Mouse (Mus musculus) embryo, embryonic 9.5 days (tissue): Measurements from ENCODE around the gene Milr1.
"Not testable (repeated sequence)": the region's sequence is repeated elsewhere in the genome, so short reads cannot be mapped to it uniquely, and the experiment has no call there.

ENCODE experiments used
- DNase-seq: peaks from one replicate; pipeline ENCODE4 v3.0.0-alpha.2; 2017; ENCODE audit errors: extremely low spot score

Gene Milr1

DNA sequence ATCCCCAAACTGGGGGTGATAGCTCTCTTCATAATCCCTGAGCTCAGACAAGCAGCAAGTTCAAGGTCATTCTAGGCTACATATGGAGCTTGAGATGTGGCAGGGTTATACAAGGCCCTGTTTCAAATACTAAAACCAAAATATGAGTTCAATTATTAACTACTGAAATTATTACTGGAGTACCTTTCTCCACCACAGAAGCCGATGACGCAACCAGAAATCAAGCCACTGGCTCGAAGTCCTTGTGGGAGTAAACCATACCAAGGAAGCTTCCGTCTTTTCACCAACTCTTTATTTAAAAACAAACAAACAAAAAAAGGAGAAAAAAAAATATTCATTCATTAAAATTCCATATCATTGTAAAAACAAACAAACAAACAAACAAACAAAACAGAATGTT, 25.9 kb downstream of the Milr1 start:
- DNase-seq, result no peak

DNA sequence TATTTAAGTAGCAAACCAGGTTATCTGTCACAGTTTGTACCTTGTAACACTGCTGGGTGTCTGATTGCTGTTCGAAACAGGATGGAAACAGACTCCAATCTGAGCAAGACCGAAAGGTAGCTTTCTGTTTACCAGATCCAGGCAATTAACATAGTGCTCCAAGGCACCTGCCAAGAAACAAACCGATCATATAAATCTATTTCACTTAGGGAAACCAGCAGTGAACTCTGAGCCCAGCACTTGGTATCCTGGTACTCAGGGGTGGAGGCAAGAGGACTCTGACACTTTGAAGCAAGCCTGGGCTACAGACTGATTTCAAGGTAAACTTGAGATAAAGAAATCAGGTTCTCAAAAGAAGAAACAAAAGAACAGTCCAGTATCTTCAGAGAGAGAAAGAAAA, 26.4 kb downstream of the Milr1 start:
- DNase-seq, result no peak

DNA sequence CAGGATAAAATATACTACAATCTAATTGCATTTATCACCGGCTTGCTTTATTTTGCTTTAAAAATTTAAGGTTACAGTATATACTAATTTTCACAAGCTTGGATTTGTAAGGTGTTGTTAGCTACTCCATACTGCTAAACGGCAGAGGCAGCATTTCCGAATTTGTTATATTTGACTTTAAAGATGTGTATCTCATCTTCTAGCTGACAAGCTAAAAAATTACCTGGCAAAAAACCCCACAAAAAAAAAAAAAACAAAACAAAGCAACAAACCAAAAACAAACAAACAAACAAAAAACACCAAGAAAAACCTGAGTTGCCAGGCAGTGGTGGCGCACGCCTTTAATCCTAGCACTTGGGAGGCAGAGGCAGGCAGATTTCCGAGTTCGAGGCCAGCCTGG, 27.1 kb downstream of the Milr1 start:
- no peak for DNase-seq

DNA sequence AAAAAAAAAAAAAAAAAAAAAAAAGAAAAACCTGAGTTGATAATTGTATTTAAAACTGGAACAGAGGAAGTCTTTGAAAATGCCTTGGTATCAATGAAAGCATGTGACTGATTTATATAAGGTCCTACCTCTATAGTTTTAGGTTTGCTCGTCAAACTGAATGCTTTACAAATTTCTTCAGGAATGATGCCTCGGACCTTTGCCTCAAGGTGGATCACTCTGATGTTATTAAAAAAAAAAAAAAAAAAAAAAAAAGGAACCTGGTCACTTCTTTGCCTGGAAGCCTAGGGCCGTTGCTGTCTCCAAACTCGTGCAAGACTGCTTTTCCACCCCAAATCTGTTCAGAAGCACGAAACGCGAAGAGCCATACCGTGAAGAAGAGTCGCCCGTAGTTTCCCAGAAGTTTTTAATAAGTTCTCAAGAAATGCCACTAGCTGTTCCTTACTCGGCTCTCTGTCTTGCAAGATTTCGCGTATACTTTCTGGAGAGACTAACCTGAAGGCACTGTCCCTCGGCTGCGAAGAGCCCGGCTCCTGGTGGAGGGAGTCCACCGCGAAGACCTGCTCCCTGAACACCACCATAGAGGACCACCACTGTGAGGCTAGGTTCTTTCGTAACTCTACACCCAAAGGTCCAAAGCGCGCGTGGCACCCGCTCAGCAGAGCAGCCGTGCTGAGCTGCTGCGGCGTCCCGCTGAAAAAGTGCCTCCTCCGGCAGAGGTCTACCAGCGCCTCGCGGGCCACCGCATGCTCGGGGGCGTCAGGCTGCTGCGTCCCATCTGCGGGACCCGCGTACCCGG, 27.8 kb downstream of the Milr1 start:
- no peak for DNase-seq

DNA sequence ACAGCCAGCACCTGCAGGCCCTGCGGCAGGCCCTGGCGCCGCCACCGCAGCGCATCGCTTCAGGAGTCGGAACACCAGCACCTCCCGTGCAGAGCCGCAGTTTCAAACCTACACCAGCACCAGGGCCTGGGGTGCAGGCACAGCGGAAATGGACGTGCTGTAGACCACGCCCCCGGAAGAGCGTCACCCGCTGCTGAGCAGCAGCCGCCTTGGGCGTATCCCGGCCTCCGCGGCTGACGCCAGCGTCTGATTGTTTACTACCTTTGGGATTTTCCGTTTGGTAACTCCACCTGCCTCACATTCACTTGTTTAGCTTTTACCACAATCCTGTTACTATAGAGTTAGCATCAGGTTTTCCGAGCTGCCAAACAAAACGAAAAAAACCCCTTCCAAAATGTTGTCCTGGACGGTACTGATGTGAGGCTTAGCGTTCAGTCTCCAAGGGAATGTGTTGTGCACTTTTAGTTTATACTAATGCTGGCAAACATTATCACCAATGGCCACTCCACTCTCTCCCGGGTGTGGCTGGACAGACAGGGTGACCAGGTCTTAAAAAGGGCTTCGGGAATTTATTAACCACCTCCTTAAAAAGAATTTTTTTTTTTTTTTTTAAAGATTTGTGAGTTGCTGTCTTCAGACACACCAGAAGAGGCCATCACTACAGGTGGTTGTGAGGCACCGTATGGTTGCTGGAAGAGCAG, 28.5 kb downstream of the Milr1 start, which contains the start of gene Polg2:
Polg2 (minus strand) TSS at position 150 of the 701 bp plus-strand sequence.
- peak; percentile 92 for DNase-seq

DNA sequence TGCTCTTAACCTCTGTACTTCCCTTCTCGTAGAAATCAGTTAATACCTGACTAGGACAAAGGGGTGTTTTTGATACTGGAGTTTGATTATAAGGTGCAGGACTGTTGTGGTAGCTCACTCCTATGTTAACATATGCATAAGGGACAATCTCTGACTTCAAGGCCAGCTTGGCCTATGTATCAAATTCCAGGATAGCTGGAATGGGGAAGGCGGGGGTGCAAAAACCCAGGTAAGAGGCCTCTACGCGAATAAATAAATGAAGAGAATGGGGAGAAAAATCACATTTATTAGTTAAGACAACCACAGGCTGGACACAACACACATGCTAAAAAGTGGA, 29.0 kb downstream of the Milr1 start:
- DNase-seq, result peak; percentile 28

DNA sequence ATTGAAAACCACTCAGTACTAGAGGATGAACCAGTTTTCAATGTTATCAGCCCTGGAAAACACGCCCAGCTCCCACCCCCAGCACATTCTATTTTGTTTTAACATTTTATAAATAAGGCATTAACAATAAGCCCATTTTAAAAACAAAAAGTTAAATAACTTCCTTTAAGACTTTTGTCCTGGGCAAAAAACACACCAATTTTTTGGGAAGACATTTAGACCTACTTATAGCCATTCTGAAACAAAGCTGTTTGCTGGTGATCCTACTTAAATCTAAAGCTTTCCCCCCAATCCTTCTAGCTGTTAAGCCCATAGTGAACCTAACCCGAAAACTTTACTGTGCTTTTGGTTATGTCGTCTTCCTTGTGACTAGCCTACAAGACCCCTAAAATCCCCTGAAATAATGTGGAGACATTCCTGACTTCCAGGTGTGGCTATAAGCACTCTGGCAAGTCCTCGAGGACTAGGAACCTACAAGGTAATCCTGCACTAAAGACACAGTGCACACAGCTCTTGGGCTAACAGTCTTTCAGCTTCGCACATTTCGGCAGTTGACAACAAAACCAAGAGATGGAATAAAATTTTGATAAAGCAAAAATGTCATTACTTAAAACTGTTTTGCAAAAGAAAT, 29.7 kb downstream of the Milr1 start:
- no peak for DNase-seq

DNA sequence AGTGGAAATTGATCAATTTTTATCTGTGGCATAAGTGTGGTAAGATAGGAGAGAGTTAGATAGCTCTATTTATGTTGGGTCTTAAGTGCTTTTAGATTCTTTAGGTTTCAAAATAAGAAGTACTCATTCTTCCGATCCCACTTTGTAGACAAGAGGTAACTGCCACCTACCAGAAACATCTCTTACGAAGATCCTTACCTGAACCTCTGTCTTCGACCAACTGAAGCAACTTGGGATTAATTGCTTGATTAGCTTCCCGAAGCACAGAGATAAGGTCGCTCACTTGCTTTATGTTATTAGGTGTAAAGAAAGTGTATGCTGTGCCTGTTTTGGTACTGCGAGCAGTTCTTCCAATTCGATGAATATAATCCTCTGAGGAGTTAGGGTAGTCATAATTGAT, 31.2 kb downstream of the Milr1 start:
- not testable (repeated sequence) for DNase-seq

DNA sequence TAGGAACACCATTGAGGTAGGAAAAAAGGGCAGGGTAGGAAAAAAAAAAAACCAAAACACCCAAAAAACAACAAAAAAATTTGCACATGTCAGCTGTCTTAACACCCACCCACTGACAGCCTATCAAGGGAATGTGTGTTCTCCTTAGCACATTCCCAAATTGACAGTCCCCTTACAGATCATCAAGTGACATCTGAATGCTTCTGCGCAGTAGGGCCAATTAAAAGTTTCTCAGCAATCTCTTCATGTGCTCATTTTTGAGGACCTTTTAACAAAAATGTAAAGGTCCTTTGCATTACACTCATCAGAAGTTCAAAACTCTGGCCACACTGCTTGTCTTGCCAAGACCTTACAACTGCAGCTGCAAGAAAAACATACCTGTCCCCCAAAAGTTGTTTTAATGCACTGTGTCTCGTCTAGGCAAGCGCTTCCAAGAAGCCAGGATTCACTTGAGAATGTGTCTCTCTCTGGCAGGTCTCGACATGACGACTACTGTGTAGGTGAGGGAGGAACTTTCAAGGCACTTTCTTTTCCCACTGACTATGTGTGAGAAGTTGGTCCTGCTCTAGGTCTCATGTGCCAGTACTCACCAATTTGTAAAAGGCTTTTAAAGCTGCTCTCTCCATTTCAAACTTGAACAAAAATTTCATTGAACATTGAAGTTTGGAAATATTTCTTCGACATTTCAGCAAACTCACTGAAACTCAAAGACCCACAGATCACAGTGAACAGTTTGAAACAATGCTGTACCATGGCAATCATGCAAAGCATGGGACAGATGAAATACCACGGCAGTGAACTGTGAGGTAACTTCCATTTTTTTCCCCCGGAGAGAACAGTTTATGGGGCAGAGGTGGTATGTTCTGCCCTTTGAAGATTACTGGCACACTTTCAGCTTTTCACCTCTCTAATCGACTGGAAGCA, 32.1 kb downstream of the Milr1 start:
- DNase-seq, result no peak

DNA sequence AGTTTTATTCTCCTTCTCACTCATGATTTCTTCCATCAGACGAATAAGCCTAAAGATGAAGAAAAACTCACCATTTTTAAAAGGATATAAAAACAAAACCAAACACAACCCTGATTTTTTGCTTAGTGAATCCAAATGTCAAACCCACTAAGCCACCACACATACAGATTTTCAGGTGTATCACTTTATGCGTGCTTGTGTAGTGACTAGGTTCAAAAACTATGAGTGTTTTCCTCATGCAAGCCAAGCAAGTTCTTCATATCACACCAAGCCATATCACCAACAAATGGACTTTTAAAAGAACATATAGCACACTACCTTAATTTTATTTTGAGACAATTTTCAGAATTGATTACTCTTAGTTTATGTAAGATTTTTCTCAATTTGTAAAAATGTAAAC, 33.5 kb downstream of the Milr1 start:
- DNase-seq, result no peak

DNA sequence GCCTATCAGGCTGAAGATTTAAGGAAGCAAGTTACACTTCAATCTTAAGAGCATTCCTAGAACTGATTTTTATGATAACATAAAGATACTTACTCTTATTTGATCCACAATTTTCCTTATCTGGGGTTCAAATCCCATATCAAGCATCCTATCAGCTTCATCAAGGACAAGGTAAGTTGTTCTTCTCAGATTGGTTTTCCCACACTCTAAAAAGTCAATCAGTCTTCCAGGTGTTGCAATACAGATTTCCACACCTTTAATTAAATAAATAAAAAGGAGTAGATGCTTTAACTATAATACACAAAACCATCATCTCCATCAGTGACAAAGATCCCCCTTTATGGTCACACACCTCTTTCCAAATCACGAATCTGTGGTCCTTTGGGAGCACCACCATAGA, 34.0 kb downstream of the Milr1 start:
- no peak for DNase-seq

DNA sequence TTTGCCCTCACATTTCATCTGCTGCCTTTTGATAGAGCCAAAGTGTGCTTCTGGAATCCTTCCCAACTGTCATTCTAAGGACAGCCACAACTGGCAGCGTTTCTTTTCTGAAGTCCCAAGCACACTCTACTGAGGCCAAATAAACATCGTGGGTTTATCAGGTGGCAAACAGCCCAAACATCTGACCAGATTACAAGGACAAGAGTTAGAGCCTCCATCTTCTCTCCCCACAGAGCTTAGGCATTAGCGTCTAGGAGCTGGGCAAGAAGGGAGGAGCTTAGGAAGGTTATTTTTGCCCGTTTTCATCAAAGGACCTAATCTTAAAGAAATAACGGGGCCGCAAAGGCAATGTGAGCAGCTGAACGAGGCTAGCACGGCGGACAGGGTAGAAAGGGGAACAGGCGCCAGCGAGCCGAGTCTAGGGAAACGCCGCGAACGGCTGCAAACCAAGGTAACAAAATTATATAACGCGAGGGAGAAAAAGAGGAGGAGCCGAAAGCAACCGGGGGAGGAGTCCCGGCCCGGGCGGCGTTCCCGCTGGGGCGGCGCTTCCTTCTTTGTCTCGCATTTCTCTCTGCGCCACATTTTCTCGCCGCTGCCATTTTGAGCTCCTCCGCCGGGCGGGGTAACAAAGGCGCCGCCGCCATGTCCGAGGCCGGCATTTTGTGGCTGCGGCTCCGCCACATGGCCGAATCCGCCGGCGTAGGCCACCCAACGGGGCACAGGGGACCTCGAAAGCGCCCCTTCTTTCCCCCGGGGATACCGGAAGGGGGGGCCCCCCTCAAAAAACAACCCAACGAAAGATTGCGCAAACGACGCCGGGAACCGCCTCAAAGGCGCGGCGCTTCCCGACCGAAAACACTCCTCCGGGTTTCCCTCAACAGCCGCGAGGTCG, 36.4 kb downstream of the Milr1 start:
- peak; percentile 79 for DNase-seq

DNA sequence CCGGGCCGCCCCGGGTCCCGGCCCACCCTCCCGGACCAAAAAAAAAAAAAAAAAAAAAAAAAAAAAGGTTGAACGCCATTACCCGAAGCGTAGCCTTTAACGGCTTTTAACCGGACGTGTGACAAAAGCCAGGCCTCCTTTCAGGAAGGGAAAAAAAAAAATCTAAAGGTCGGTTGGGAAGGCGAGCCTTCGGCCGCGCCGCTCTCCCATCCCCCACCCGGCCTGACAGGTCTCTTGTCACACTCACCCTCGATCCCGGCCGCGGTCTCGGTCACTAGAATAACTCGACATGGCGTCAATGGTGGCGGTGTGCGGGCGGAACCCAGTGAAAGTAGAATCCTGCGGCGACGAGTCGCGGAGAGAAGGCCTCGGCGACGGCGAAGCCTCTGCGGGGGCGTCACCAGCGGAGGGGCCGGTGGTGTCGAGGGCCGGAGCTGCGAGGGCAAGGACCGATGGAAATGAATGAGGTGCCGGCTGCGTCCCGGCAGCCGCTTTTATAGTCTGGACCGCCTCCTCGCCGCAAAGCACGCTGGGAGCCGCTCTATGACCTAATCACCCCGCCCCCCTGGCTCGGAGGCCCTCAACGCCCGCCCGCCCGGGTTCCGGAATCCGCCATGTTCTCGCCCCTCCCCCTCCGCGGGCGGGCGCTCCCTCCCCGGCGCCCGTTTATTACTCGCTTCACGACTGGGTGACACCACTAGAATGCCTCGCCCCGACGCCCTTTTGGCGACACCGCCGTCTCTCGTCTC, 37.2 kb downstream of the Milr1 start:
- DNase-seq, result peak; percentile 99

DNA sequence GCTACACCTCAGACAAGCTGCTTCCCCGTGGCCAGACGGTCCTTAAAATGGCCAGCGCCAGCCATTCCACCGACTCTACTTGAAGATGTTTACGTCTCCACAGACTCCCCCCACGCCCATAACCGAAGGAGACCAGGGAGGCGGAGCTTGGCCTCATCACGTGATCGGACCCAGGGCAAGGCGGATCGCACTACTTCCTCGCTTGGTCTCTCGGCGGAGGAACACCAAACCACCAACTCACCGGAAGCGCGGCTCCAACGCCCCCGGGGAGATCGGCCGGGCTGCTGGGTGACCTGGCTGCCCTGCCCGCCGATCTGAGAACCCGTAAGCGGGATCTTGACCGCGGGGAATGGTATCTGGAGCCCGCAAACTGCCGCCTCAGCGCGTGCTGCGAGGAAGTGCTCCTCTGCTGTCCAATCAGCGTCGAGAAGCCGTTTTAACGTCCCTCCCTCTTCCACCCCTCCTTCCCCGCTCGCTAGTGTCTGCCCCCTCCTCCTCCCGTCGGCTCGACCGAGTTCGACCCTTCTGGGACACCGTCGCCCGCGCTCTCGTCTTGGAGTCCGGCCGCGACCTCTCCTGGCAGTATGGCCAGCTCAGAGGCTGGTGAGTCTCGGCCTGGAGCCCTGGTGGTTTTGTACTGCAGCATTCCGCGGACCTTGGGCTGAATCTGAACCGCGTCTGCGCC, 37.9 kb downstream of the Milr1 start, which contains the start of the genes Ddx5 and Cep95:
Ddx5 (minus strand) TSS at position 411 of the 685 bp plus-strand sequence.
Cep95 (plus strand) TSS at position 478 of the 685 bp plus-strand sequence.
- peak; percentile 97 for DNase-seq

DNA sequence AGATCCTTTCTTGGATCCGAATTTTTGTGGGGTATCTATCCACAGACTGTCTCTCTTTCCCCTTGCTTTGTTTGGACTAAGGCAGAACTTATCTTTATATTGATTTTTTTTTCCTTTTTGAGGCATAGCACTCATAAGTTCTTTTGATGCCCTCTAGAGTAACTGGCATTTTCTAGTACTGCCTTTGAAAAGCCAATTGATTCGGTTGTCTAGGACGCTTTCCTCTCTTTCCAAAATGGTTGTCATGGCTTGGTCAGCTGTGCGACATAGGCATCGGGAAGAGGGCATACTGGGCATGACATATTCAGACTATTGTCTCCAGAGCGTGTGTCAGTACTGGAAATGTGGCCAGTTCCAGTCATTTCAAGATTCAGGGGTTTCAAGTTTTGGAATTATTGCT, 38.6 kb downstream of the Milr1 start:
- peak; percentile 44 for DNase-seq

DNA sequence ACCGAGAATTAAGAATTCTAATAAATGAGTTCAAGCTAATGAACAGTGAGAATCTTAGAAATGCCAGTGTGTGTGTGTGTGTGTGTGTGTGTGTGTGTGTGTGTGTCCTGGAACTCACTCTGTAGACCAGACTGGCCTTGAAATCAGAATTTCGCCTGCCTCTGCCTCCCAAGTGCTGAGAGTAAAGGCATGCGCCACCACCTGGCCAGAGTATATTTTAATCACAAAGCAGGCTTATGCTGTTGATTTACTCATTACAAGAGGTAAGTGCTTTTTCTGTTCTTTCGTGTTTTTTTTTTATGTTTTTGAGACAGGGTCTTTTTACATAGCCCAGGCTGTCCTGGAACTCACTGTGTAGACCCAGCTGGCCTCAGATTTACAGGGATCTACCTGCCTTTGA, 42.8 kb downstream of the Milr1 start:
- DNase-seq, result no peak

DNA sequence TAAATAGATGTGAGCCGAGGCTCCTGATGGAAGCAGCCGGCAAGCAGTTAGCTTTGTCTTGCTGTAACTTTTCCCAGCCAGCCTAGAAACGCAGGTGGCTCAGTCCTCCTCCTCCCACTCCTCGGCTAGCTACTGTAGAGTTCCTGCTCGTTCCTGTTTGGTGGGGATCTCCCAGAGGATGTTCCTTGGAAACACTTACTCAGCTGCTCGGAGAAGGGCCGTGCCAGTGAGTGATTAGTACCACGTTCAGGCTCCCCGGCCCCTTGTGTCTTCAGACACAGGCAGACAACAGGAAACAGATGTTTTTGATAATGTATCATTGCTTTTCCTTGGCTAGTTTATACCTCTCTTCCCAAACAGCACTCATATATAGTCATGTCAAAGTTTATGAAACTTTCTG, 44.7 kb downstream of the Milr1 start:
- no peak for DNase-seq

DNA sequence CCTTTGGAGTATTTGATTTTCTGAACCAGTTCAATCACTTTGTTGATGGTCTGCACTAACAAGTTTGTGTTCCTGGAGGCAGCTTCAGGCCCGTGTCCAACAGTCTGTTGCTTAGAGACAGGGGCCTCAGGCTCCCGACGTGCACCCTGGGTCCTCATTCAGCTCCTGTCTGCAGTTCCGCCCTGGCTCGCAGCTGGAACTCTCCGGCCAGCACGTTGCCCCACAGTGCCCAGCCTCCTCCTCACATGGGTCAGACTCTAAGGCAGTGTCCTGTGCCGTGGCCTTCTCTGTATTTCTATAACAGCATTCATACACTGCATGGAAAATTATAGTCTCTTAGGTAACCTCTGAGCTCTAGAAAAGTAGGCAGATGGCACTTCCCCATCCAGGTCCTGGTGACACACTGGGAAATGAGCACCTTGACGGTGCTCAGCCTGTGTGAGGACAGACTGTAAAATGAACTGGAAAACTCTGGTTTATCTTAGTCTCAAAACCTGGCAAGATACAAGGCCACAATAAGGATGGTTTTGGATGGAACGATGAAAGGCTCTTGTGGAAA, 51.1 kb downstream of the Milr1 start:
- no peak for DNase-seq

DNA sequence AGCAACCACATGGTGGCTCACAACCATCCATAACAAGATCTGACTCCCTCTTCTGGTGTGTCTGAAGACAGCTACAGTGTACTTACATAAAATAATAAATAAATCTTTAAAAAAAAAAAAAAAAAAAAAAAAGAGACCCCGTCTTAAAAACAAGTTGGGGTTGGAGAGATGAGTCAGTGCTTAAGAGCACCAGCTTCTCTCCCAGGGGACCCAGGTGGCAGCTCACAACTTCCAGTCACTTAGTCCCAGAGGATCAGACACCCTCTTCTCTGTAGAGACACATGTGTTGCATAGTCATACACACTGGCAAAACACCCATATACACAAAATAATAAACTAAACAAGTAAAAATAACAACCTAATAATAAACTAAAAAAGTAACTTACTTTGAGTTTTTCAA, 56.4 kb downstream of the Milr1 start:
- not testable (repeated sequence) for DNase-seq
